10 mouse cellular contexts compared by ENCODE assay signal in the genomic region with DNA sequence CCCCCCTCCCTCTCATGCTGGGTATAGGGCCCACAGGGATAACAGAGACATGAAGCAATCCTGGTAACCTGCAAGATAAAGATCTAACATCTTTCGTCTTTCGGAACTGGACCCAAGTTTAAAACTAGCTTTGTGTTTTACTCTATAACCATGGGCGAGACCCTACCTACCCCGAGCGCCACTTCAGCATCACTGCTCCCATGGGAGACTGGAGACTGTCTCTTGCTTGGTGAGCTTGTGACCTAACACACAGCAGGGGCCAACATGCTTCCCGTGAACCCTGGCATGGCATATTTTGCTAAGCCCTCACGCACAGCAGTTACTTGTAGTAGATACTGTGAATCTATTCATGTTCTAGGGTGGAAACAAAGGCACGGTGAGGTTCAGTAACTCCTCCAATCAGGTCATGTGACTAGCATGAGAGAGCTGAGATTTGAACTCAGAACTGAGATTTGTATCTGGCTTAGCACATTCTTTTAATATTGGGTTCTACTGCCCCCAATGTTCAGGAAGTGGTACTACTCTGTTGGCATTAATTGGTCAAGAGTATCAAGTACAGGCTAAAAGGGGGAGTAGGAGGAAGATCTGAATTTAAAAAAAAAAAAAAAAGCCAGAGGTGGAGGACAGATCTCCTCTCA. TPM values are rescaled to one million over a fixed set of nuclear protein-coding genes. Genes with fewer than 3 reads are reported as not detected.
DNase-seq lines count a peak whose midpoint lies in the region; ATAC-seq and TF ChIP-seq lines count a peak whose summit lies in the region.
"Had no signal": no experiment of that assay in that cellular context is flagged by ENCODE, and none has a peak within 500 bp of the region (broad histone marks: within the 10 kb centered on the region; RNA-seq: fewer than 3 reads in every experiment).

No protein-coding gene starts in this region.

- DNase-seq in cerebellum, adult 2 months = peak; percentile 45 to 47
- no peak for DNase-seq in layer of hippocampus, adult 2 months (ENCODE audit: low spot score in 2 of 2)
- no peak for DNase-seq in layer of hippocampus, adult 18-20 months (ENCODE audit: low spot score in 2 of 2)
- no peak for DNase-seq in forebrain, postnatal 0 days
- DNase-seq in adrenal gland, adult 18-20 months (ENCODE audit: low spot score in 2 of 2) = no peak

- no peaks in the 10 kb centered on the region for H3K36me3 ChIP-seq in forebrain, postnatal 0 days (ENCODE audit: insufficient read depth)
- no peaks in the 10 kb centered on the region for H3K36me3 ChIP-seq in midbrain, embryonic 16.5 days (ENCODE audit: control insufficient read depth, insufficient read depth, low read length)
- H3K36me3 ChIP-seq: stomach, embryonic 15.5 days had no signal

- peak overlapping the region; percentile 76 for H3K4me2 ChIP-seq in forebrain, postnatal 0 days (ENCODE audit: low read depth)
- H3K4me2 ChIP-seq in midbrain, embryonic 16.5 days (ENCODE audit: low read length) = peak overlapping the region; percentile 80

- no peaks in the 10 kb centered on the region for H3K27me3 ChIP-seq in cerebellum, adult 2 months (ENCODE audit: control insufficient read depth, insufficient read depth, low read length)
- H3K27me3 ChIP-seq in forebrain, postnatal 0 days (ENCODE audit: insufficient read depth, low read length) = no peaks in the 10 kb centered on the region
- H3K27me3 ChIP-seq in midbrain, embryonic 16.5 days (ENCODE audit: control insufficient read depth, insufficient read depth, low read depth, low read length) = no peaks in the 10 kb centered on the region
- H3K27me3 ChIP-seq: stomach, embryonic 15.5 days had no signal

- 67% methylated on average over 8 of the region's 8 CpGs for WGBS in cerebellum, adult 2 months
- 93% methylated on average over 8 of the region's 8 CpGs for WGBS in forebrain, postnatal 0 days
- 93% methylated on average over 8 of the region's 8 CpGs for WGBS in midbrain, embryonic 16.5 days

- TF ChIP-seq POLR2A in cerebellum, adult 2 months (IDR thresholded peaks at IDR 0.05; ENCODE audit: borderline replicate concordance, insufficient read depth, low read length) = no peak; the same call in 1 of the 2 replicates

- no peak for ATAC-seq in cerebellum, adult (ENCODE audit: insufficient number of reproducible peaks, low FRiP score, low TSS enrichment)
- no peak for ATAC-seq in forebrain, postnatal 0 days
- no peak for ATAC-seq in midbrain, embryonic 16.5 days
- ATAC-seq in activated CD4-positive, CD25-positive, alpha-beta regulatory T cell, adult 4 months = no peak

- TF ChIP-seq CTCF in cerebellum, adult 2 months (IDR thresholded peaks at IDR 0.05; ENCODE audit: borderline replicate concordance, insufficient read depth, low read depth, low read length) = no peak
- TF ChIP-seq CTCF in layer of hippocampus, adult 2 months (conservative IDR thresholded peaks at IDR 0.05) = peak; percentile 69
- peak; percentile 35 for TF ChIP-seq CTCF in forebrain, postnatal 0 days (IDR thresholded peaks at IDR 0.05; ENCODE audit: low read depth)

- H3K4me3 ChIP-seq in cerebellum, adult 2 months (replicated peaks; ENCODE audit: insufficient read depth, low read depth, low read length) = peak overlapping the region; percentile 100
- H3K4me3 ChIP-seq in layer of hippocampus, adult 2 months = peak overlapping the region; percentile 80
- H3K4me3 ChIP-seq in forebrain, postnatal 0 days (ENCODE audit: low read depth, low read length) = peak overlapping the region; percentile 72
- H3K4me3 ChIP-seq in midbrain, embryonic 16.5 days (ENCODE audit: low read depth, low read length) = peak overlapping the region; percentile 80

- peaks cover 33% of the 10 kb centered on the region for H3K4me1 ChIP-seq in cerebellum, adult 2 months (ENCODE audit: control insufficient read depth, insufficient read depth, low read length)
- H3K4me1 ChIP-seq in forebrain, postnatal 0 days (ENCODE audit: insufficient read depth) = peaks cover 18% of the 10 kb centered on the region
- peaks cover 32% of the 10 kb centered on the region for H3K4me1 ChIP-seq in midbrain, embryonic 16.5 days (ENCODE audit: control insufficient read depth, insufficient read depth, low read length)

- H3K9ac ChIP-seq in forebrain, postnatal 0 days = 0 out of 2 replicates have a peak overlapping the region, but pooled peaks have one; percentile 87
- peak overlapping the region; percentile 97 for H3K9ac ChIP-seq in midbrain, embryonic 16.5 days (ENCODE audit: low read depth, low read length)
- H3K9ac ChIP-seq: stomach, embryonic 15.5 days had no signal

- peak overlapping the region; percentile 100 for H3K27ac ChIP-seq in cerebellum, adult 2 months (ENCODE audit: insufficient read depth, low read length)
- H3K27ac ChIP-seq in layer of hippocampus, adult 2 months = peak overlapping the region; percentile 97
- no peak overlapping the region for H3K27ac ChIP-seq in forebrain, postnatal 0 days (ENCODE audit: low read depth, low read length)
- H3K27ac ChIP-seq in midbrain, embryonic 16.5 days (ENCODE audit: low read length) = no peak overlapping the region
- H3K27ac ChIP-seq: stomach, embryonic 15.5 days had no signal

- no peaks in the 10 kb centered on the region for H3K9me3 ChIP-seq in forebrain, postnatal 0 days (ENCODE audit: low read length)
- no peaks in the 10 kb centered on the region for H3K9me3 ChIP-seq in midbrain, embryonic 16.5 days (replicated peaks; ENCODE audit: control insufficient read depth, low read length, poor library complexity, severe bottlenecking)
- H3K9me3 ChIP-seq: stomach, embryonic 15.5 days had no signal

RNA-seq across cellular contexts. Expression of a gene that starts 1.9 kb away (rescaled TPM):
- 151 and 165 TPM in 2 replicates for polyA plus RNA-seq in cerebellum, adult 2 months (2012; rRNA removed)
- 100 to 1,000 TPM; 245 to 254 TPM for total RNA-seq in layer of hippocampus, adult 2 months (2021)
- 100 to 1,000 TPM; 261 to 264 TPM for total RNA-seq in layer of hippocampus, adult 18-20 months (2021)
- 8.6 and 11.5 TPM in 2 replicates for total RNA-seq in forebrain, postnatal 0 days (2014; rRNA removed)
- polyA plus RNA-seq in forebrain, postnatal 0 days (2015; fragmentation: Nextera tagmentation; extraction: Ambion mirVana) = 3.6 and 5.4 TPM in 2 replicates
- 10.0 and 11.3 TPM in 2 replicates for polyA plus RNA-seq in midbrain, embryonic 16.5 days (2015; fragmentation: Nextera tagmentation; extraction: Ambion mirVana)
- polyA plus RNA-seq in activated CD4-positive, CD25-positive, alpha-beta regulatory T cell, adult 4 months (2017; shearing (Covaris generic)) = under 1 TPM; 0.19 to 0.42 TPM
- total RNA-seq in adrenal gland, adult 18-20 months (2021) = 10 to 100 TPM; 11.1 to 11.2 TPM
- total RNA-seq: hematopoietic stem cell, adult 5-6 weeks had no signal

RNA-seq across cellular contexts. Expression of a gene that starts 18.8 kb away (rescaled TPM):
- 78.8 and 109 TPM in 2 replicates for polyA plus RNA-seq in cerebellum, adult 2 months (2012; rRNA removed)
- 10 to 100 TPM; 10.9 to 12.1 TPM for total RNA-seq in layer of hippocampus, adult 2 months (2021)
- total RNA-seq in layer of hippocampus, adult 18-20 months (2021) = 10 to 100 TPM; 12.9 to 15.5 TPM
- 0.43 and 0.69 TPM in 2 replicates for total RNA-seq in forebrain, postnatal 0 days (2014; rRNA removed)
- 0.36 and 0.59 TPM in 2 replicates for polyA plus RNA-seq in forebrain, postnatal 0 days (2015; fragmentation: Nextera tagmentation; extraction: Ambion mirVana)
- polyA plus RNA-seq in midbrain, embryonic 16.5 days (2015; fragmentation: Nextera tagmentation; extraction: Ambion mirVana) = 0.28 and 0.31 TPM in 2 replicates
- not detected for polyA plus RNA-seq in activated CD4-positive, CD25-positive, alpha-beta regulatory T cell, adult 4 months (2017; shearing (Covaris generic))
- total RNA-seq in adrenal gland, adult 18-20 months (2021) = 1 to 10 TPM in 1 of 2 experiments, under 1 TPM in 1; 0.90 to 1.1 TPM
- total RNA-seq: hematopoietic stem cell, adult 5-6 weeks had no signal

RNA-seq across cellular contexts. Expression of a gene that starts 40.5 kb away (rescaled TPM):
- polyA plus RNA-seq in cerebellum, adult 2 months (2012; rRNA removed) = 3.8 and 4.2 TPM in 2 replicates
- total RNA-seq in layer of hippocampus, adult 2 months (2021) = 1 to 10 TPM in 1 of 2 experiments, not detected in 1; 1.3 TPM
- under 1 TPM; 0.32 to 0.84 TPM for total RNA-seq in layer of hippocampus, adult 18-20 months (2021)
- 0.23 TPM in 1 of 2 replicates, not detected in the other for total RNA-seq in forebrain, postnatal 0 days (2014; rRNA removed)
- polyA plus RNA-seq in forebrain, postnatal 0 days (2015; fragmentation: Nextera tagmentation; extraction: Ambion mirVana) = 0.16 and 0.19 TPM in 2 replicates
- 0.29 and 0.32 TPM in 2 replicates for polyA plus RNA-seq in midbrain, embryonic 16.5 days (2015; fragmentation: Nextera tagmentation; extraction: Ambion mirVana)
- 10 to 100 TPM in 1 of 2 experiments, 1 to 10 TPM in 1; 8.3 to 19.6 TPM for polyA plus RNA-seq in activated CD4-positive, CD25-positive, alpha-beta regulatory T cell, adult 4 months (2017; shearing (Covaris generic))
- total RNA-seq in adrenal gland, adult 18-20 months (2021) = 1 to 10 TPM; 3.3 to 6.8 TPM

Comparison
In these comparisons a context has a peak if more than half of its experiments do, and no peak if none do; other contexts are left out.
1. DNase-seq: peak in cerebellum, adult 2 months (2 of 2); none in layer of hippocampus, adult 2 months (0 of 2), layer of hippocampus, adult 18-20 months (0 of 2), forebrain, postnatal 0 days (single experiment) and adrenal gland, adult 18-20 months (0 of 2).
2. H3K27ac ChIP-seq: peak in cerebellum, adult 2 months (single experiment) and layer of hippocampus, adult 2 months (single experiment); none in forebrain, postnatal 0 days (single experiment) and midbrain, embryonic 16.5 days (single experiment).
3. RNA of a gene that starts 1.9 kb away (total RNA-seq): 261 to 264 TPM in layer of hippocampus, adult 18-20 months and 245 to 254 TPM in layer of hippocampus, adult 2 months; 8.6 to 11.5 TPM in forebrain, postnatal 0 days and 11.1 to 11.2 TPM in adrenal gland, adult 18-20 months; every median in the first group is over 10 times any median in the second.
4. Peak in every context shown above with its lines, with median percentiles within 50 percentile points of each other: H3K4me3 ChIP-seq.